In the genomic region with DNA sequence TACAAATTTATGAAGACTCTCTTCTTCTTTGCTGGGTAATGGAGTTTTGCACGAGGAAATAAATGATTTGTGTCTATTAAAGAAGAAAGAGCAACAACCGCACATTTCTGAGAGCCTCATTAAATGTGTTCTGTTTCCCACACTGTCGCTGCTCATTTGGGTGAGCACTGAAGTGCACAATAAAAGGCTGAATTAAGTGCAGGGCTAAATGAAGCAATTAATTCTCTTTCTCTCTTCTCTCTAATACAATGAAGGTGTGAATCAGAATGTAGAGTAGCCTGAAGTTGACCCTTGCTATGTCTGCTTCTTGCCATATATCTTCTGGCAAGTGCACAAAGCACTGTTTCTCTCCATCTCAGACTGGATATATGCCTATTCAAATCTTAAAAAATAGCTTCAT, we compare ENCODE assay signal across 18 mouse cellular contexts.
DNase-seq lines count a peak whose midpoint lies in the region; ATAC-seq and TF ChIP-seq lines count a peak whose summit lies in the region.
"Had no signal": no experiment of that assay in that cellular context is flagged by ENCODE, and none has a peak within 500 bp of the region (broad histone marks: within the 10 kb centered on the region; RNA-seq: fewer than 3 reads in every experiment).

No protein-coding gene starts in this region.

- no peak overlapping the region for H3K4me2 ChIP-seq in forebrain, embryonic 12.5 days
- no peak overlapping the region for H3K4me2 ChIP-seq in forebrain, postnatal 0 days (ENCODE audit: low read depth)
- no peak overlapping the region for H3K4me2 ChIP-seq in midbrain, postnatal 0 days (ENCODE audit: low read depth, low read length, poor library complexity, severe bottlenecking)
- no peak overlapping the region for H3K4me2 ChIP-seq in midbrain, embryonic 14.5 days (ENCODE audit: low read length)
- no peak overlapping the region for H3K4me2 ChIP-seq in neural tube, embryonic 13.5 days
- H3K4me2 ChIP-seq: hindbrain, embryonic 14.5 days; intestine, embryonic 15.5 days had no signal

- no peaks in the 10 kb centered on the region; the same call in 1 of the 2 replicates for H3K4me1 ChIP-seq in forebrain, embryonic 12.5 days
- H3K4me1 ChIP-seq in forebrain, postnatal 0 days (ENCODE audit: insufficient read depth): no peaks in the 10 kb centered on the region
- H3K4me1 ChIP-seq in midbrain, postnatal 0 days (ENCODE audit: insufficient read depth, low read length): no peaks in the 10 kb centered on the region
- H3K4me1 ChIP-seq in midbrain, embryonic 14.5 days (ENCODE audit: control insufficient read depth, insufficient read depth, low read length): no peaks in the 10 kb centered on the region
- H3K4me1 ChIP-seq in neural tube, embryonic 13.5 days (replicated peaks): peaks cover 9% of the 10 kb centered on the region
- H3K4me1 ChIP-seq in limb, embryonic 10.5 days: no peaks in the 10 kb centered on the region
- H3K4me1 ChIP-seq: intestine, embryonic 15.5 days had no signal

- no peaks in the 10 kb centered on the region for H3K9me3 ChIP-seq in forebrain, embryonic 12.5 days
- H3K9me3 ChIP-seq in forebrain, postnatal 0 days (ENCODE audit: low read length): no peaks in the 10 kb centered on the region
- no peaks in the 10 kb centered on the region for H3K9me3 ChIP-seq in midbrain, postnatal 0 days (ENCODE audit: low read length)
- no peaks in the 10 kb centered on the region for H3K9me3 ChIP-seq in midbrain, embryonic 14.5 days (ENCODE audit: control insufficient read depth, low read length)
- H3K9me3 ChIP-seq in neural tube, embryonic 13.5 days: no peaks in the 10 kb centered on the region
- H3K9me3 ChIP-seq in limb, embryonic 10.5 days (replicated peaks): no peaks in the 10 kb centered on the region
- H3K9me3 ChIP-seq: intestine, embryonic 15.5 days had no signal

- ATAC-seq in forebrain, embryonic 12.5 days (ENCODE audit: low FRiP score): peak; percentile 60; the same call in 1 of the 2 replicates
- ATAC-seq in forebrain, postnatal 0 days: no peak
- ATAC-seq in midbrain, postnatal 0 days (ENCODE audit: low FRiP score): no peak
- no peak for ATAC-seq in midbrain, embryonic 14.5 days (ENCODE audit: low FRiP score, low TSS enrichment)
- ATAC-seq in neural tube, embryonic 13.5 days (ENCODE audit: low read depth): peak; percentile 59
- ATAC-seq: intestine, embryonic 15.5 days had no signal

- 36% methylated on average over 3 of the region's 3 CpGs for WGBS in forebrain, embryonic 12.5 days
- WGBS in forebrain, postnatal 0 days: 21% methylated on average over 3 of the region's 3 CpGs
- WGBS in midbrain, postnatal 0 days: 67% methylated on average over 3 of the region's 3 CpGs
- WGBS in midbrain, embryonic 14.5 days: 85% methylated on average over 3 of the region's 3 CpGs
- 13% methylated on average over 3 of the region's 3 CpGs for WGBS in neural tube, embryonic 13.5 days
- WGBS in limb, embryonic 10.5 days: 89% methylated on average over 3 of the region's 3 CpGs

- no peak for TF ChIP-seq POLR2A in brain, embryonic 14.5 days (IDR thresholded peaks at IDR 0.05; ENCODE audit: borderline replicate concordance, extremely low read depth, insufficient read depth, insufficient read length, poor library complexity, severe bottlenecking)

- H3K27me3 ChIP-seq in forebrain, embryonic 12.5 days: no peaks in the 10 kb centered on the region
- H3K27me3 ChIP-seq in forebrain, postnatal 0 days (ENCODE audit: insufficient read depth, low read length): no peaks in the 10 kb centered on the region; the same call in 1 of the 2 replicates
- H3K27me3 ChIP-seq in midbrain, postnatal 0 days (ENCODE audit: insufficient read depth, low read length): no peaks in the 10 kb centered on the region
- no peaks in the 10 kb centered on the region for H3K27me3 ChIP-seq in midbrain, embryonic 14.5 days (ENCODE audit: control insufficient read depth, insufficient read depth, low read length)
- no peaks in the 10 kb centered on the region for H3K27me3 ChIP-seq in neural tube, embryonic 13.5 days
- H3K27me3 ChIP-seq in limb, embryonic 10.5 days (ENCODE audit: low read depth, poor library complexity, severe bottlenecking): no peaks in the 10 kb centered on the region
- H3K27me3 ChIP-seq: intestine, embryonic 15.5 days had no signal

- TF ChIP-seq CTCF in forebrain, postnatal 0 days (IDR thresholded peaks at IDR 0.05; ENCODE audit: low read depth): no peak
- no peak for TF ChIP-seq CTCF in midbrain, postnatal 0 days (IDR thresholded peaks at IDR 0.05)
- TF ChIP-seq CTCF in brain, embryonic 14.5 days (IDR thresholded peaks at IDR 0.05; ENCODE audit: borderline replicate concordance, extremely low read depth, insufficient read depth, insufficient read length): no peak

- H3K9ac ChIP-seq in forebrain, embryonic 12.5 days: no peak overlapping the region
- H3K9ac ChIP-seq in forebrain, postnatal 0 days: no peak overlapping the region
- no peak overlapping the region for H3K9ac ChIP-seq in midbrain, postnatal 0 days (replicated peaks; ENCODE audit: low read length, poor library complexity, severe bottlenecking)
- no peak overlapping the region for H3K9ac ChIP-seq in midbrain, embryonic 14.5 days (replicated peaks; ENCODE audit: low read length)
- H3K9ac ChIP-seq in neural tube, embryonic 13.5 days: no peak overlapping the region
- H3K9ac ChIP-seq: hindbrain, embryonic 14.5 days; intestine, embryonic 15.5 days had no signal

- no peaks in the 10 kb centered on the region for H3K36me3 ChIP-seq in forebrain, embryonic 12.5 days (replicated peaks)
- H3K36me3 ChIP-seq in forebrain, postnatal 0 days (ENCODE audit: insufficient read depth): no peaks in the 10 kb centered on the region
- H3K36me3 ChIP-seq in midbrain, postnatal 0 days (ENCODE audit: insufficient read depth, low read length): no peaks in the 10 kb centered on the region
- H3K36me3 ChIP-seq in midbrain, embryonic 14.5 days (ENCODE audit: control insufficient read depth, insufficient read depth, low read length): no peaks in the 10 kb centered on the region
- H3K36me3 ChIP-seq in neural tube, embryonic 13.5 days: no peaks in the 10 kb centered on the region
- H3K36me3 ChIP-seq in limb, embryonic 10.5 days: no peaks in the 10 kb centered on the region
- H3K36me3 ChIP-seq: intestine, embryonic 15.5 days had no signal

- no peak overlapping the region for H3K27ac ChIP-seq in forebrain, embryonic 12.5 days
- no peak overlapping the region for H3K27ac ChIP-seq in forebrain, postnatal 0 days (ENCODE audit: low read depth, low read length)
- no peak overlapping the region for H3K27ac ChIP-seq in midbrain, postnatal 0 days (ENCODE audit: low read depth, low read length)
- no peak overlapping the region for H3K27ac ChIP-seq in midbrain, embryonic 14.5 days (replicated peaks; ENCODE audit: low read depth, low read length)
- H3K27ac ChIP-seq in neural tube, embryonic 13.5 days (replicated peaks): 0 out of 2 replicates have a peak overlapping the region, but pooled peaks have one; percentile 38
- H3K27ac ChIP-seq in limb, embryonic 10.5 days: no peak overlapping the region
- H3K27ac ChIP-seq: hindbrain, embryonic 14.5 days; intestine, embryonic 15.5 days had no signal

- no peak for DNase-seq in forebrain, postnatal 0 days
- DNase-seq in midbrain, postnatal 0 days (ENCODE audit: low spot score): peak; percentile 3
- no peak for DNase-seq in midbrain, embryonic 14.5 days
- peak; percentile 61 for DNase-seq in brain, embryonic 14.5 days (ENCODE audit: low read depth)
- no peak for DNase-seq in kidney, adult 9 months
- DNase-seq in limb, embryonic 10.5 days (ENCODE audit: low spot score): no peak
- DNase-seq: adrenal gland, adult 8-10 months; cerebellum, adult 11-12 months; cerebellum, adult 9-10 months; cerebellum, postnatal 25 days; gastrocnemius, postnatal 36 days; heart, adult 11 months; heart, postnatal 10 days; heart, postnatal 4 days had no signal

- H3K4me3 ChIP-seq in forebrain, embryonic 12.5 days (replicated peaks): no peak overlapping the region
- H3K4me3 ChIP-seq in forebrain, postnatal 0 days (ENCODE audit: low read depth, low read length): no peak overlapping the region
- no peak overlapping the region for H3K4me3 ChIP-seq in midbrain, postnatal 0 days (ENCODE audit: low read depth, low read length)
- no peak overlapping the region for H3K4me3 ChIP-seq in midbrain, embryonic 14.5 days (replicated peaks; ENCODE audit: low read depth, low read length)
- no peak overlapping the region for H3K4me3 ChIP-seq in neural tube, embryonic 13.5 days
- H3K4me3 ChIP-seq in limb, embryonic 10.5 days: no peak overlapping the region
- H3K4me3 ChIP-seq: intestine, embryonic 15.5 days had no signal

Comparison
In these comparisons a context has a peak if more than half of its experiments do, and no peak if none do; other contexts are left out.
1. ATAC-seq: peak in forebrain, embryonic 12.5 days (single experiment) and neural tube, embryonic 13.5 days (single experiment); none in forebrain, postnatal 0 days (single experiment), midbrain, postnatal 0 days (single experiment) and midbrain, embryonic 14.5 days (single experiment).
2. DNase-seq: peak in midbrain, postnatal 0 days (single experiment) and brain, embryonic 14.5 days (single experiment); none in forebrain, postnatal 0 days (single experiment), midbrain, embryonic 14.5 days (single experiment), kidney, adult 9 months (single experiment) and limb, embryonic 10.5 days (single experiment).